In the genomic region with DNA sequence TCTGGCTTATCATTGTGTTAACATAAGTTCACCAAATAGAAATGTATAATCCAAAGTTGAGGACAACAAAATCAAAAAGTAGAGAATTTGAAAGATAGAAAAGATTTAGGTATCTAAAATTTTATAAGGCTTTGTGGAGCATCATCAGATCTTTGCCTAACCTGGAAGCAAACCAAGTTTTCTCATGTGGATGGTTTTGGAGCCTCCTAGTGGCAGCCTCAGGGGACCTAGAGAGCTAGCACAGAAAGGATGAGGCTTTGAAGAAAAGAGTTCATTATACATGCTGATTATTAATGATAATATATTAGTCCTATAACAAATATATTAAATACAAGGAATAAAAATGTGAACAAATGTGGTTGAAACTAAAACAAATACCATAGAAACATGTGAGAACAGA, we compare ENCODE assay signal across 8 mouse cellular contexts.
DNase-seq lines count a peak whose midpoint lies in the region; ATAC-seq and TF ChIP-seq lines count a peak whose summit lies in the region.
"Had no signal": no experiment of that assay in that cellular context is flagged by ENCODE, and none has a peak within 500 bp of the region (broad histone marks: within the 10 kb centered on the region; RNA-seq: fewer than 3 reads in every experiment).

No protein-coding gene starts in this region.

- TF ChIP-seq EP300 in liver, postnatal 0 days (IDR thresholded peaks at IDR 0.05; ENCODE audit: low read depth) = no peak

- H3K27ac ChIP-seq in liver, postnatal 0 days (ENCODE audit: low read depth) = no peak overlapping the region
- H3K27ac ChIP-seq: embryonic facial prominence, embryonic 13.5 days had no signal

- no peak overlapping the region for H3K4me3 ChIP-seq in liver, postnatal 0 days (ENCODE audit: low read depth, low read length)
- H3K4me3 ChIP-seq: embryonic facial prominence, embryonic 13.5 days had no signal

- H3K4me2 ChIP-seq in liver, postnatal 0 days (ENCODE audit: low read depth, low read length) = no peak overlapping the region
- H3K4me2 ChIP-seq: embryonic facial prominence, embryonic 13.5 days had no signal

- DNase-seq in liver, postnatal 0 days = peak; percentile 15
- no peak for DNase-seq in liver
- DNase-seq in R1 (ENCODE audit: low read depth, low spot score) = peak; percentile 7
- DNase-seq in cerebellum, postnatal 25 days = peak; percentile 8 to 33
- peak; percentile 1 for DNase-seq in large intestine, adult 2 months (ENCODE audit: low read depth, low spot score)
- DNase-seq in lung, postnatal 25 days (ENCODE audit: low spot score) = peak; percentile 34

- H3K9ac ChIP-seq in liver, postnatal 0 days (replicated peaks) = no peak overlapping the region
- H3K9ac ChIP-seq: embryonic facial prominence, embryonic 13.5 days had no signal

- H3K27me3 ChIP-seq in liver, postnatal 0 days (ENCODE audit: insufficient read depth, low read length) = no peaks in the 10 kb centered on the region
- H3K27me3 ChIP-seq: embryonic facial prominence, embryonic 13.5 days had no signal

- no peak for ATAC-seq in liver, postnatal 0 days
- ATAC-seq in megakaryocyte, adult 5-6 weeks (ENCODE audit: poor library complexity, severe bottlenecking) = no peak

- H3K36me3 ChIP-seq in liver, postnatal 0 days (replicated peaks; ENCODE audit: insufficient read depth, low read length) = no peaks in the 10 kb centered on the region

- peak; percentile 55 for TF ChIP-seq CTCF in liver, postnatal 0 days (IDR thresholded peaks at IDR 0.05; ENCODE audit: low read depth)

- H3K9me3 ChIP-seq in liver, postnatal 0 days (ENCODE audit: low read length) = no peaks in the 10 kb centered on the region

- no peaks in the 10 kb centered on the region for H3K4me1 ChIP-seq in liver, postnatal 0 days (ENCODE audit: insufficient read depth)
